Mouse (Mus musculus): ENCODE measurements around the gene Entpd7. TPM values are rescaled to one million over a fixed set of nuclear protein-coding genes. Genes with fewer than 3 reads are reported as not detected.

Gene Entpd7
- total RNA-seq, 2 experiments from 2014 or later: 20.1 to 21.6 TPM

GRCm38 (mm10) chr19:43771499-43771969 is 82.1 kb downstream of the Entpd7 start:
- no peak for DNase-seq

DNA sequence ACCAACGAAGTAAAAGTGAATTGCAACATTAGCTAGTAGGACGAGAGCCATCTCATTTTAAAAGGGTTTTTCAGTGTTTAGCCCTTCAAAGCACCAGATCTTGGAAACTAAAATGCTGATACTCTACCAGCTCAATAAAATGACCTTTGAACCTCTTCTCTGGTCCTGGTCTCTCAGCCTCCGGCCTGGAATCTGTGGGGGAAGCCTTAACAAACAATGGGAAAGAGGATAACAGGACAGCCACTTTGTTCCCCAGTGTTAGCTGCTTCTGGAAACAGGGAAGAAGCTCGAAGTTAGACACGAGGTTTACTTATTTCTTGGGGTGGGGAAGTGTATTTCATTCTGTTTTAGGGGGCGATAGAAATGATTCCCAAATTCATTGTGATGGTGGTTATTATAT is 82.8 kb downstream of the Entpd7 start:
- no peak for DNase-seq

- no peak for DNase-seq
Observed at GRCm38 (mm10) chr19:43775433-43775832, 86.0 kb downstream of the Entpd7 start.

GRCm38 (mm10) chr19:43776561-43776960 is 87.1 kb downstream of the Entpd7 start:
- no peak for DNase-seq

DNA sequence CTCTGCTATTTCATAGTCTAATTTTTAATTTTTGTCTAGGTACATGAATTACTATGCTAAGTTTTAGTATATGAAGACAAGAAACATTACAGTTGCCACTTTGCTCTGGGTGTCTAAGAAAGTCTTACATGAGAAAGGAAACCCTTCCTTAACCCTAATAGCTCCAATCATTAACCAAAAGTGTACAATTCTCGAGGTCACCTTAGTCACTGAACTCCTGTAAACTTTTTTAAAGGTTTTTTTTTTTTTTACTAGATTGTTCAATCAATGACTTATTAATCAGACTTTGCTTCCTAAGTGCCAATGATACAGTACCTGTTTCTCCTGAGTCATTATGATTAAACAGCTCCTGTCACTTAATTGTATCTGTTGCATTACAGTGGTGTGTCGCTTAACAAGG is 87.8 kb downstream of the Entpd7 start:
- DNase-seq: no peak

GRCm38 (mm10) chr19:43780391-43780790 is 90.9 kb downstream of the Entpd7 start:
- DNase-seq: no peak

GRCm38 (mm10) chr19:43781980-43782379 is 92.5 kb downstream of the Entpd7 start, which contains the start of gene Abcc2:
Abcc2 (plus strand) TSS chr19:43782192.
- no peak for DNase-seq

Other genes starting within 250 kb of the Entpd7 start
- gene Cnnm1, start 249.2 kb upstream of the Entpd7 start, total RNA-seq (2021): 100 to 1,000 TPM; 106 to 110 TPM
- gene Got1, start 165.1 kb upstream of the Entpd7 start, total RNA-seq (2021): 100 to 1,000 TPM; 308 to 355 TPM
- gene Nkx2-3, start 77.3 kb upstream of the Entpd7 start, total RNA-seq (2021): not detected
- 10 to 100 TPM; 43.3 to 43.6 TPM for gene Slc25a28, start 14.8 kb upstream of the Entpd7 start, total RNA-seq (2021)
- gene Cutc, start 63.3 kb downstream of the Entpd7 start, total RNA-seq (2021): 1 to 10 TPM; 4.6 to 8.8 TPM
- 10 to 100 TPM; 15.1 to 17.9 TPM for gene Cox15, start 63.3 kb downstream of the Entpd7 start, total RNA-seq (2021)
- gene Abcc2, start 92.5 kb downstream of the Entpd7 start, total RNA-seq (2021): not detected

Measured in layer of hippocampus, postnatal 36 days (tissue).